Mouse (Mus musculus) kidney, adult 2 months (tissue): ENCODE measurements around the gene Nr1h3.

ENCODE experiments used
- CTCF ChIP-seq: fragments of 200-500 bp; conservative IDR thresholded peaks from 2 replicates; pipeline ENCODE4 v1.5.1; 2011; ENCODE audit warnings: low read depth, mild to moderate bottlenecking, control low read depth, low read length, moderate library complexity, mixed read lengths; ENCODE audit not compliant: insufficient read depth, insufficient read length
- POLR2A ChIP-seq: fragments of 200-500 bp; IDR thresholded peaks from one replicate; pipeline ENCODE4 v1.6.1; 2011; ENCODE audit warnings: low read depth, low read length, control low read depth

- TF ChIP-seq POLR2A (no peak), CTCF (no peak)
These were observed 3.7 kb downstream of the Nr1h3 start for GRCm38 (mm10) chr2:91198888-91199287.
